ENCODE assay signal across 17 mouse cellular contexts in the genomic region with DNA sequence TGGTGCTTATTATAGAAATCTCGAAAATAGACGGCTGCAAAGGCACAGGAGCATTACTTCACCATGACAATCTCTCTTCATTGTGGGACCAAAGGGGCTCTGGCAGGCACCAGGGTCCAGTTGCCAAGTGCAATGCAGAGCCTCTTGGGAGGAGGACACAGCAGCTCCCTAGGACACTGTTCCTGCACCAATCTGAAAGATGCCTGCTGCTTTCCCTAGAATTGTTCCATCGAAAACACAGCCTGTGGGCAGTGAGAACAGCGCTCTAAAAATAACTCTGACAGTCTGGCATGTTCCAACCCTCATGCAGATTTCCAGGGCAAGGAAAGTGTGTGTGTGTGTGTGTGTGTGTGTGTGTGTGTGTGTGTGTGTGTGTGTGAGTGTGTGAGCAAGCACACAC.
A peak's percentile ranks its signal among the peaks of the same experiment; 100 is the strongest.
DNase-seq lines count a peak whose midpoint lies in the region; ATAC-seq and TF ChIP-seq lines count a peak whose summit lies in the region.
"Had no signal": no experiment of that assay in that cellular context is flagged by ENCODE, and none has a peak within 500 bp of the region (broad histone marks: within the 10 kb centered on the region; RNA-seq: fewer than 3 reads in every experiment).

No protein-coding gene starts in this region.

- 56% methylated on average over 4 of the region's 4 CpGs for WGBS in hindbrain, postnatal 0 days
- 93% methylated on average over 4 of the region's 4 CpGs for WGBS in hindbrain, embryonic 11.5 days
- WGBS in kidney, embryonic 15.5 days: 85% methylated on average over 4 of the region's 4 CpGs

- no peak for DNase-seq in frontal cortex, postnatal 25 days (ENCODE audit: low spot score in 2 of 2)
- peak; percentile 12 for DNase-seq in hindbrain, postnatal 0 days (ENCODE audit: low spot score)
- no peak for DNase-seq in hindbrain, embryonic 11.5 days (ENCODE audit: low spot score)
- peak; percentile 45 to 54 for DNase-seq in right cerebral cortex, postnatal 10 days (ENCODE audit: low spot score in 2 of 2)
- no peak for DNase-seq in right cerebral cortex, postnatal 4 days
- DNase-seq: adrenal gland, postnatal 25 days; gastrocnemius, postnatal 10 days; kidney, adult 11 months; kidney, postnatal 36 days; lung, adult 2 months; right cerebral cortex, postnatal 25 days; thymus, adult 2 months had no signal

- no peak for TF ChIP-seq CTCF in hindbrain, postnatal 0 days (IDR thresholded peaks at IDR 0.05; ENCODE audit: low read depth)

- no peaks in the 10 kb centered on the region for H3K9me3 ChIP-seq in hindbrain, postnatal 0 days (ENCODE audit: low read length)
- no peaks in the 10 kb centered on the region for H3K9me3 ChIP-seq in hindbrain, embryonic 11.5 days (ENCODE audit: control insufficient read depth, low read length)
- no peaks in the 10 kb centered on the region for H3K9me3 ChIP-seq in kidney, embryonic 15.5 days (replicated peaks)
- H3K9me3 ChIP-seq: embryonic facial prominence, embryonic 10.5 days; limb, embryonic 15.5 days had no signal

- H3K4me1 ChIP-seq in hindbrain, postnatal 0 days (ENCODE audit: insufficient read depth, low read length): no peaks in the 10 kb centered on the region
- no peaks in the 10 kb centered on the region for H3K4me1 ChIP-seq in hindbrain, embryonic 11.5 days (replicated peaks; ENCODE audit: control insufficient read depth, insufficient read depth, low read length)
- H3K4me1 ChIP-seq in kidney, embryonic 15.5 days: no peaks in the 10 kb centered on the region
- H3K4me1 ChIP-seq: embryonic facial prominence, embryonic 10.5 days; limb, embryonic 15.5 days had no signal

- no peak overlapping the region for H3K9ac ChIP-seq in hindbrain, postnatal 0 days (replicated peaks; ENCODE audit: low read length)
- no peak overlapping the region for H3K9ac ChIP-seq in hindbrain, embryonic 11.5 days (ENCODE audit: low read depth, low read length)
- H3K9ac ChIP-seq in kidney, embryonic 15.5 days: no peak overlapping the region
- H3K9ac ChIP-seq: limb, embryonic 15.5 days had no signal

- H3K36me3 ChIP-seq in hindbrain, postnatal 0 days (ENCODE audit: insufficient read depth, low read length): no peaks in the 10 kb centered on the region
- no peaks in the 10 kb centered on the region for H3K36me3 ChIP-seq in hindbrain, embryonic 11.5 days (ENCODE audit: control insufficient read depth, insufficient read depth, low read length)
- H3K36me3 ChIP-seq in kidney, embryonic 15.5 days: 0 out of 2 replicates have a peak, but pooled peaks cover 3% of the 10 kb centered on the region

- H3K27ac ChIP-seq in hindbrain, postnatal 0 days: no peak overlapping the region
- no peak overlapping the region for H3K27ac ChIP-seq in hindbrain, embryonic 11.5 days (ENCODE audit: low read depth, low read length)
- no peak overlapping the region for H3K27ac ChIP-seq in kidney, embryonic 15.5 days
- H3K27ac ChIP-seq: embryonic facial prominence, embryonic 10.5 days; limb, embryonic 15.5 days had no signal

- ATAC-seq in frontal cortex, adult (ENCODE audit: low TSS enrichment): peak; percentile 47
- peak; percentile 59; the same call in 1 of the 2 replicates for ATAC-seq in hindbrain, postnatal 0 days
- no peak for ATAC-seq in hindbrain, embryonic 11.5 days (ENCODE audit: low FRiP score)
- ATAC-seq in kidney, embryonic 15.5 days (replicated peaks; ENCODE audit: low FRiP score): no peak
- ATAC-seq: CD4-positive, CD25-positive, alpha-beta regulatory T cell, adult 4 months had no signal

- no peaks in the 10 kb centered on the region for H3K27me3 ChIP-seq in hindbrain, postnatal 0 days (ENCODE audit: insufficient read depth, low read length)
- peaks cover 3% of the 10 kb centered on the region for H3K27me3 ChIP-seq in hindbrain, embryonic 11.5 days (ENCODE audit: control insufficient read depth, insufficient read depth, low read length)
- H3K27me3 ChIP-seq in kidney, embryonic 15.5 days: peaks cover 37% of the 10 kb centered on the region

- no peak overlapping the region for H3K4me2 ChIP-seq in hindbrain, postnatal 0 days (ENCODE audit: low read depth, low read length)
- H3K4me2 ChIP-seq in hindbrain, embryonic 11.5 days (replicated peaks; ENCODE audit: low read depth, low read length): no peak overlapping the region
- H3K4me2 ChIP-seq in kidney, embryonic 15.5 days: no peak overlapping the region
- H3K4me2 ChIP-seq: limb, embryonic 15.5 days had no signal

- no peak overlapping the region for H3K4me3 ChIP-seq in hindbrain, postnatal 0 days (ENCODE audit: low read length)
- H3K4me3 ChIP-seq in hindbrain, embryonic 11.5 days (ENCODE audit: low read depth, low read length): no peak overlapping the region
- no peak overlapping the region for H3K4me3 ChIP-seq in kidney, embryonic 15.5 days (replicated peaks)
- H3K4me3 ChIP-seq: embryonic facial prominence, embryonic 10.5 days; limb, embryonic 15.5 days had no signal

Comparison
In these comparisons a context has a peak if more than half of its experiments do, and no peak if none do; other contexts are left out.
1. ATAC-seq: peak in frontal cortex, adult (single experiment) and hindbrain, postnatal 0 days (single experiment); none in hindbrain, embryonic 11.5 days (single experiment) and kidney, embryonic 15.5 days (single experiment).
2. DNase-seq: peak in hindbrain, postnatal 0 days (single experiment) and right cerebral cortex, postnatal 10 days (2 of 2); none in frontal cortex, postnatal 25 days (0 of 2), hindbrain, embryonic 11.5 days (single experiment) and right cerebral cortex, postnatal 4 days (single experiment).